Mouse (Mus musculus): ENCODE results near the gene Dnajc25.

Gene Dnajc25

DNA sequence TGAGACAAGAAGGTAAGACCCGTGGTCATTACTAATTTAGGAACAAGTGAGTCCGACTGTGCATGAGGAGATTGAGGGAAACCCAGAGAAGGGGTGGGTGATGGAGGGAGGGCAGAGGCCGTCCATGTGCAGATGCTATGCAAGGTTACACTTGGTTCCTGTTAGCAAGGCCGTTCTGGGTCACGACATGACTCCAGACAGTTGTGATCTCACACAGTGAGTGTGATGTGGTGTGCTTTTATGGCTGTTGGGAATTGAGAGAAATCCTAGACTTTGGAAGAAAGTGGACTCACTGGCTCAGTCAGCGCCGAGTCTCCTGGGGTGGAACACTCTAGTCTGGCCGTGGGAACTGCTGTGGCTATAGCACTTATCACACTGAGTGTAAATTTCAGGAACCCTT, 11.3 kb downstream of the Dnajc25 start:
- DNase-seq (ENCODE audit: low spot score in 2 of 2) = no peak

DNA sequence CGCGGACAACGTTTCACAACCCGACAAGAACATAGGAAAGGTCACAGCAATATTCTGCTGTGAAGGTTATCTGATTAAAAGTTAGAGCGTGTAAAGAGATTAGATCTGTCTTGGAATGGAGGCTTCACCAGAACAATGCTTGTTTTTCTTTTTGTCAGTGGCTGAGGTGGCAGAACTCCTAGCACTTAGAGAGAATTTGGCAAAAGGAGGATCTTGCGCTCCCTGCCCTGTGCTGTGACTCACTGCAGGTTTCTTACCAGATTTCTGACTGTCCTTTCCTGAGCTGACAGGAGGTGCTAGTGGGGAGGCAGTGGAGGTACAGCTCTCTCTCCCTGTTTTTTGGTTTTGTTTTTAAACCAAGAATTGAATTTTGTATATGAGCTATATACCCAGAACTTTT, 12.2 kb downstream of the Dnajc25 start:
- no peak for DNase-seq (ENCODE audit: low spot score in 2 of 2)

DNA sequence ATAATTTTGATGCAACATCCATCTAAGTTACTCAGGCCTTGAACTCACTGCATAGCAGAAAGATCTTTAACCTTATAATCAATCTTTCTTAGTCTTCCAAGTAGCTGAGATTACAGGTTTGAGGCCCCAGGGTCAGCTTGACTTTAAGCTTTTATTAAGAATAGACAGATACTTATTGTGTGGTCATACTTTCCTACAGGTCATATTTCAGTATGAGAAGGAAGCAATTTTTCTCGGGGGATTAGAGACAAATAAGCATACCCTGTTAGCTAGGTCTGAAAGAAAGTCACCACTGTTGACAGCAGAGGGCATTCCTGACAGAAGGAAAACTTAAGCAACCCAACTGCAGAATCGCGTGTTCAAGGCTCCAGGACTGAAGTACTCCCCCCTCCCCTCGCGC, 13.1 kb downstream of the Dnajc25 start:
- DNase-seq (ENCODE audit: low spot score in 2 of 2) = no peak

DNA sequence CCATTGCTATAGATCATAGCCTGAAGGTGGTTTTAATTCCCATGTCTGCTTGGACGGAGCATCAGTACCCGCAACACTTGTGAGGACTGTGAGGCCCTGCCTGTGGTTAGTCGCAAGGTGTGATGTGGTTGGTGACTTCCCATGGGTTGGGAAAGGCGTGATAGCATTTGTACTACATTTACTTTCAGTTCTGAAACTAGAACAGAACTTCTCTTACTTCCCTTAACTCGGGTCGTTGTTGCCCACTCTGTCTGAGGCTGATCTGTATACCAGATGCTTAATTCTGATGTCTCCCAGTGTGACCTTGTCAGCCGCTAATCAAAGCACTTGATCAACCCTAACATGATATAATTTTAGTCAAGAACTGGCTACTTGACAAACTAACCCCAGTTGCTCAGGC, 14.3 kb downstream of the Dnajc25 start:
- no peak for DNase-seq (ENCODE audit: low spot score in 2 of 2)

DNA sequence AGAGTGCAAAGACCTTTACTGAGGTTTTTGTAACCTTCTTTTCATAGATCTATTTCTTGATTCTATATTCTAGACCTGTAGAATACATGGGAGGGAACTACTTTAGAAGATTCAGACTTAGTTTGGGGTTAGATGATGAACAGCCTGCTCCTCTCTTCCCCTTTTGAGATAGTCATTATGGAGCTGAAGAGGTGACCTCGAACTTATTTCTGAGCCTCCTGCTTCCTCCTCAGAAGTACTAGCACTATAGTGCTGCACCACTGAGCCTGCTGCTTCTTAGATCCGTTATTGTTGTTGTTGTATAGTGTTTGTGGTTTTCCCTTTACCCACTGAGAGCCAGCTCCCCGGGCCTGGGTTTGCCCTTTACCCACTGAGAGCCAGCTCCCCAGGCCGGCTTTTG, 14.8 kb downstream of the Dnajc25 start:
- DNase-seq (ENCODE audit: low spot score in 2 of 2) = no peak

DNA sequence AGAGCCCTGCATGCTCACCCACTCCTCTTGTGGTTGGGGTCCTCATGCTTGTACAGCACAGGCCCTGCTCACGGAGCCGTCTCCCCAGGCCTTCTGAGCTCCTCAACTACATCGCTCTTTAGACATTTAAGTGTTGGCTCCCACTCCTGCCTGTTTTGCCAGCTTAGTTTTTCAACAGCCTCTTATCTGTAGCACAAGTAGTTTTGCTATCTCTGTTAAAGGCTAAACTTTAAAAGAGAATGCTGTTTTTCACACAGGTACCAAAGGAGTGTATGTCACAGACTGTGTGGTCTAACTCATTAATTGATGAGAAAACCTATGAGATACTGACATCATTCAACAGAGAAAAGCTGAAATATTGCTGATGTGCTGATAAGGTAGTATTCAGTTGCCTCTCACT, 16.6 kb downstream of the Dnajc25 start:
- DNase-seq (ENCODE audit: low spot score in 2 of 2) = no peak

DNA sequence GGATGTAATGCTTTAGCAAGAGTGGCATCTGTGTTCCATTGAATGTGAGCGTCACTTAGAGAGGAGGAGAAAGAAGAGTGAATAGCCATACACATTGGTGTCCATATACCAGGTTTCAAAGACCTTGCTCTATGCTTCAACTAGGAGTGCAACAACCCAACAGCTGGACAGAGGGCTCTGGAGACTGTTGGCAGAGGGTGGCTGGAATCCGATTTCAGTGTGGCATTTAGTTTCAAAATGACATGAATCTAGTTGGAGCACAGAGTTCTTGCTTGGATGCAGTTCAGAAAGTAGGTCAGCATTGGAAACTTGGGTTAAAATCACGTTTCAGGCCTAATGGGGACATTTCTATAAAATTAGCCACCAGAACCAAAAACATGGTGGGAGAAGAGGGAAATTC, 20.3 kb downstream of the Dnajc25 start:
- DNase-seq (ENCODE audit: low spot score in 2 of 2) = no peak

DNA sequence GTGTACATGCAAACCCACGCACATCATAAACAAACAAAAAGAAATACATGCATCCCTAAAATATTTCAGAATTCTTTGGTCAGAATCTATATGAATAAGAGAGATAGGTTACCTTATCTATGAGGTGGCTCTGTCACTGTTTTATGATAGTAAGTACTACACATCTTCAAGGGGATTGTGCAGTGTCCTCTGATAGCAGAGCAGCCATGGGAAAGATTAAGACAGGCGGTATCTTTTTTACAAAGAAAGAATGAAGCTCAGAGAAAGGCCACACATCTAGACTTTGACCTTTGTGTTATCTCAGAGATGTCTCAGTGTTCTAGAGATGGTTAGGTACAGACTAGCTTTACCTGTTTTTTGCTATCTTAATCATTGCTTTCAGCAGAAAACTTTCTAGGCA, 22.1 kb downstream of the Dnajc25 start:
- DNase-seq (ENCODE audit: low spot score in 2 of 2) = no peak

DNA sequence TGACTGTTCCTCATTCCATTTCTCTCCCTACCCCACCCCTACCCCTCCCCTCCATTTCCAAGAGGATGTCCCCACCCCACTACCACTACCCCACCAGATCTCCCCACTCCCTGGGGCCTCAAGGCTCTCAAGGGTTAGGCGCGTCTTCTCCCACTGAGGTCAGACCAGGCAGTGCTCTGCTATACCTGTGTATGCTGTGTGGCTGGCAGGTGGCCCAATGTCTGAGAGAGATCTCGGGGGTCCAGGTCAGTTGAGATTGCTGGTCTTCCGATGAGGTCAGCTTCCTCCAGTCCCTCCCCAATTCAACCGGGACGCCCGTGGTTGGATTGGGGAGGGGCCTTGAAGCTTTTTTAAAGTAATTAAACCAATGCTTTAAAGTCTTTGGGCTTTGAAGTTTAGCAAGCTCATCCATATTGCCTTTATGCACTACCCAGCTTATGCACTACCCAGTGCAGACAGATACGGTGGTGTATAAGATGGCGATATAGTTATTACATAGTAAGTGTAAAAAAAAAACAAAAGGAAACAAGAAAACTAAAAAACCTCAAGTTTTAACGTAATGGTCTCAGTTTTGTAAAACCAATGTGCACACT, 39.6 kb downstream of the Dnajc25 start:
- DNase-seq (ENCODE audit: low spot score in 2 of 2) = no peak

DNA sequence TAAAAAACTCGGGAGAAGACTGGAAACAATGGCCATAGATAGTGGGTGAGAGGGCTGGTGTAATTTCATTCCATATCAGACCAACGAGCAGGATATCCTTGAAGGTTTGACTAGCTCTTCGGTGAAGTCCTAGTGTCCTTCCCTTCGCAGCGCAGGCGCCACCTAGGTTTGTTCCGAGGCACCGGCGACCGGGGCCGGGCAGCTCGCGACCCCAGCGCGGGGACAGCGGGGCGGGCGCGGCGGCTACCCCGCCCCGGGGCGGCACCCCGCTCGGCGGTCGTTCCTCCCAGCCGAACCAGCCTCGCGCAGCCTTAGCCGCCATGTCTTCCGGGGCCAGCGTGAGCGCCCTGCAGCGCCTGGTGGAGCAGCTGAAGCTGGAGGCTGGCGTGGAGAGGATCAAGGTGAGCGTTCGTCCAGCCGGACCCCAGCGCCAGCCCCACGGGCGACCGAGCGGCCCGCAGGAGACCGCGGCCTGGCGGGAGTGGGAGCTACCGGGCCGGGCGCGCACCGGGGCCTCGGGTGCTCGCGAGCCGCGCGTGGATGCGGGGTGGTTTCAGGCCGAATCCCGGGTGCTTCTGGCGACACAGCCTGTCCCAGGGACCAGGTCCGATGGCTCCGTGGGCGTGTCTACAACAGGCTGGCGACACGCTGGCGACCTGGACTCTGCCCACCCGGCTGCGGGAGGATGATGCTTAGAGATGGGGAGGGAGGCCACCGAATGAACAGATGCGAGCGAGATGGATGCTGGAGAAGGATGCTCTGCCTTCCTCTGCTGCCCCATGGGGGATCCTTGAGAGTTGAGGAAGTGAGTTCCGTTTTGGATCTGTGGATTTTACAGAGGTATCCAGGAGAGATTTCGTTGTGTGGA, 40.3 kb downstream of the Dnajc25 start, which contains the start of gene Gng10:
Gene Gng10 (plus strand): TSS at position 171 of the 868 bp plus-strand sequence.
- DNase-seq (ENCODE audit: low spot score in 2 of 2) = peak; percentile 56 to 72

DNA sequence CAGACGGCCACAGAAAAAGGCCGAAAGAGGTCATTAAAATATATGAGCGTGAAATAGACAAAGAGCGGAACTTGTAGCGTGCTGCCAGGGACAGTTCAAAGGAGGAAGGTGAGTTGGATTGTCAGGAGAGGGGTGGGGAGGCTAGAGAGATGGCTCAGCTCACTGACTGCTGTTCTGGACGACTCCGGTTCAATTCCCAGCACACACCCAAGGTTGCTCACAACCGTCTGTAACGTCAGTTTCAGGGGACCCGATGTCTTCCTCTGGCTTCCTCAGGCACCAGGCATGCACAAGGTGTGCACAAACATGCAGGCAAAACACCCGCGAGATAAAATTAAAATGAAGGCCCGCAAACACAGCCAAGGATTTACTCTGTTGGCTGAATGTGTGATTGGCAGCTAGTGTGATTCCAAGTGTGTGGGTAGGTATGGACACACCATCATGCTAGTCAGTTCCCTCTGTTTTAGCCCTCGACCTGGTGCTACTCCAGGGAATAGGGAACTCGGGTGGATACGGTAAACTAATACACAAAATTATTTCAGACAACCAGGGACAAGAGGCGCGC, 41.0 kb downstream of the Dnajc25 start:
- DNase-seq (ENCODE audit: low spot score in 2 of 2) = no peak

DNA sequence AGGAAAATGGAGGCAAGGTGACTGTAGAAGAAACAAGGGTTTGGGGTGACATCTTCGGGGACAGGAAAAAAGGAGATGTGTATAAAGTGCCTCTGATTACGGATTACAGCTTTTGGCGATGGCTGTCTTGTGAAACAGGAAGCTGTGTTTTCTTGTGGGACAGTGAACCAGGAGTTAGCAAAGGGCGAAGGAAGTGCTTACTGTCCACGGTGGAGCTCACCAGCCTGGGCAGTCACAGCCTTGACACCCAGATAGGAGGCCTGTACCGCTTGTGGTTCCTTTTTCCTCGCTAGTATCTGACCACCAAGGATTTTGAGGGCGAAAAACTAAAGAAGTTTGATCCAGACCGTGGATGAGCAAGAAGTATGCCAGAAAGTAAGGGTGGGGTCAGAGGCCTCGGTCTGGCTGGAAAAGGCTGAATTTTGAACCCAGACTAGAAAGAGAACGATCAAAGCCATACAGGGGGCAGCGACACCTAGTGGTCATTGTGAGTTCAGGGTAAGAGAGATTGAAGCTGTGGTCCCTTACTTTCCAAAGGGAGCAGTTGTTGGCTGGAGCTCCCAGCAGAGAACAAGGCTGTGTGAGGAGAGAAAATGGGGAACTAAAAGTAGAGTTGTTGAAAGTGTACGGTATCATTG, 41.7 kb downstream of the Dnajc25 start:
- peak; percentile 73 for DNase-seq (ENCODE audit: low spot score in 2 of 2)

DNA sequence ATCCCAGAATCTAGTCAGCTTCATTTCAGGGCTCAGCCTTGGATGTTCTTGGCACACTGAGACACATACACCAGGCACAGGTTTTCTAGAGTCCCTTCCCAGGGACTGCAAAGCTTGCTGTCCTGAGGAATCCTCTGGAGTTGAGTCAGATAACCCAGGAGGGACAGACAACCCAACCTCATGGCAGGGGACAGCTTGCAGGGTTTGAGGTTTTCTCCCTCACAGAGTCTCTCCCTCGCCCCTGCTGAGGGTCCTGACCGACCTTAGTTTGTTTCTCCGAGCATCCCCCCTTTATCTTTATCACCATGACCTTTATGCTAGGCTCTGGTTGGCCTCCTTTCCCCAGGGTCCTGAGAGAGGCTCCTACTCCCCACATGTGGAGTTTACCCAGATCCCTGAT, 42.7 kb downstream of the Dnajc25 start:
- no peak for DNase-seq (ENCODE audit: low spot score in 2 of 2)

DNA sequence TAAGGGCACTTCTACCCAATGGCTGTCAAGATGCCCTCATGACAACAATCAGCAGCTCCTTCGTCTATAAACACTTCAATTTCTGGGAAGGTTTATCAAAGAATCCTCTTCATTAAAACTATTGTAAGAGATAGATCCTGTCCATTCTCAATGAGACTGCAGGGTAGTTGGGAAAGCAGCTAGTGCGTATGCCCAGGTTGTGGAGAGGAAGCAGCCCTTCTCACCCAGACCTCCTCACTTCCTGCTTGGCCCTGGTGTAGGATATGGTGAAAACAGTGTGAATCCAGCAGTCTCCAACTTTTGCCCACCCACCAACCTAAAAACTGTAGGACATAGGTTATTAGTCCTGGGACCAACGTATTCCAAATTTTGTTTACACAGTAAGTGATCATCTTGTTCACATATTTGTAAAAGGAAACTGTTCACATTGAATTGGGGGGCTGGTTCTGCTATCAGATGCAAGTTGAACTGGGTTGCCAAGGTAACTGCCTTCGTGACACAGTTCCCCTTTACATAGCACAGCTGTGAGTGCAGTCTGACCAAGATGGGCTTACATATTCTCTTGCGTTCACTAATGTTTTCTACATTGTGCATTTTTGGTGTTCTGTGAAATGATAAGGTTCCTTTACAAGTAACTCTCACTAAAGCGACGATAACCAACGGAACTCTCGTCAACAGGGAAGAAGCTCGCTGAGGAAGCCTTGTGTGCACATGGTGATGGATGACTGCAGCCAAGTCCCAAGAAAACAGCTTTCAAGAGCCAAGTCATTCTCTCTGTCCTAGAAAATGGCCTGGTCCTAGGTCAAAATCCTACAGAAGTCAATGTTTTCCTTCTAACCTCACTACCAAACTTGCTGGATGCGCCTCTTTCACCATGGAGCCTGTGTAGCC, 45.8 kb downstream of the Dnajc25 start:
- no peak for DNase-seq (ENCODE audit: low spot score in 2 of 2)

DNA sequence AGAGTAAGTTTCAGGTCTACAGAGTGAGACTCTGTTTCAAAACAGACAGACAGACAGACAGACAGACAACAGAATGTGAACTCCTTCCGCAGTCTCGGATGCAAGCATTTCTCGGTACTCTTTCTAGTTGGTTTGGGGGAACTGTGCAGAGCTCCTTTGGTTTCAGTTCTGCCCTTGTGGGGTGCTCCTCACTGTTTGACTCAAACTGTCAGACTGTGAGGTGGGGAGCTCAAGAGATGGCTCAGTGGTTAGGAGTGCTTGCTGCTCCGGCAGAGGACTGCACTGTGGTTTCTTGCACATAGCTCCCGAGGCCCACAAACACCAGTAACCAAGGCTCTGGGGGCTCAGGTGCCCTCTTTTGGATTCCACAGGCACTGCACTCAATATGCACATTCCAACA, 48.2 kb downstream of the Dnajc25 start:
- DNase-seq (ENCODE audit: low spot score in 2 of 2) = no peak

DNA sequence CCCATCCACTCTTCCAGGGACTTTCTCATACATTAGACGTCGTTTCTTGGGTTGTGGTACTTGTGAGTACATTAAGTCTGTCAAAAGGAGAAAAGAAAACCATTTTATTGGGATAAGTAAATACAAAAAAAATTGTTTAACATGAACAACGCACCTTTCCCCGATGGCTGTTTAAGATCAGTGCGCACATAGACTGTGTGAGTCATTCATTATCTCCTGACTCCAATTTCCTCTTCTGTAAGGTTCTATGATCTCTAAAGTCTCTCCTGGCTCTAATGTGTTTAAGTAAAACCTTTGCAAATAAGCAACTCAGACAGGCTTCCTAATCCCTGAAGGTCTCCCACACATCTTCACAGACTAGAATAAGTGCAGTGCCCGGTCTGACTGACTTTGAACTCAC, 49.0 kb downstream of the Dnajc25 start:
- DNase-seq (ENCODE audit: low spot score in 2 of 2) = no peak

DNA sequence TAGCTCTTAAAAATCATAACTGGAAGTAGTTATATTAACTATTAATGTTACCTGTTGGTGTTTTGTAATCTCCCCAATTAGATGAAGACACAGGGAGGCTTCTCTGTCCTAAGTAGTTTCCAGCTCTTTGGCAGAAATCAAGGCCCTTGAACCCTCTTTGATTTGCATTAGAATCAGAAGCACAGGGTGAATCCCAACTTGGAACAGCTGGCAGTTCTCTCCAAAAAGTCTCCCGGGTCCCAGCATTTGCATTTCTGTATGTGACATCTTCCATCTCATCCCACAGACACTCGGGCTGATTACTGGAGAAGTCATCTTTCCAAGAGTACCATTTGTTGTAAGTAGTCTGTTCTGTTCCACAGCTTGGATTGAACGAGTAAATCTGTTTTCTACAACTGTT, 52.4 kb downstream of the Dnajc25 start:
- DNase-seq (ENCODE audit: low spot score in 2 of 2) = no peak

DNA sequence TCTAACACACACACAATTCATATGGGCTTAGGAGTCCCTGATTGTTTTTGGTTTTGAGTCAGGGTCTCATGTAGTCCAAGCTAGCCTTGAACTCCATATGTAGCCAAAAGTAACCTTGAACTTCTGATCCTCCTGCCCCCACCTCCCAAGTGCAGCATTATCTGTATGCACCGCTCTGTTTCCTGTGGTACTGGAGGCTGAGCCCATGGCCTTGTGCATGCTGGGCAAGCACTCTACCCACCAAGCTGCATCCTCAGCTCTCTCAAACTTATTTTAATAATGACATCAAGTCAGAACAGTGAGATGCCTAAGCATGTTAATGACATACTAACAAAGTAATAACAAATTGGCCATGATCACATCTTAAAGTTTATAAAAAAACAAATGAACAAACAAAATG, 56.2 kb downstream of the Dnajc25 start:
- no peak for DNase-seq (ENCODE audit: low spot score in 2 of 2)

DNA sequence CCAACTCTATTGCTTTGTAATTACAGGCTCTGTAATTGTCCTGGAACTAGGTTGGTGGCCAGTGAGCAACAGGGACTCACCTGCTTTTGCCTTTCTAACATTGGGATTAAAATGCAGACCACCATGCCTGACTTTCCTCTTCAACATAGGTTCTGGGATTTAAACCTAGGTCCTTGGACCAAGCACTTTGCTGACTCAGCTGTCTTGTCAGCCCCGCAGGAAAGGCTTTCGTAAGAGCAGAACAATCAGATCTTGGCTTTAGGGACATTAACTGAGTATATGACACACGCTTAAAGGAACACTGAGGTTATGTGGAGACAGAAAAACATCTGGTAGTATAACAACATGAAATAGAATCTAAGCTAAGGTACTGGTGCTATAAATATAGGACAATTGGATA, 63.1 kb downstream of the Dnajc25 start:
- DNase-seq (ENCODE audit: low spot score in 2 of 2) = no peak

DNA sequence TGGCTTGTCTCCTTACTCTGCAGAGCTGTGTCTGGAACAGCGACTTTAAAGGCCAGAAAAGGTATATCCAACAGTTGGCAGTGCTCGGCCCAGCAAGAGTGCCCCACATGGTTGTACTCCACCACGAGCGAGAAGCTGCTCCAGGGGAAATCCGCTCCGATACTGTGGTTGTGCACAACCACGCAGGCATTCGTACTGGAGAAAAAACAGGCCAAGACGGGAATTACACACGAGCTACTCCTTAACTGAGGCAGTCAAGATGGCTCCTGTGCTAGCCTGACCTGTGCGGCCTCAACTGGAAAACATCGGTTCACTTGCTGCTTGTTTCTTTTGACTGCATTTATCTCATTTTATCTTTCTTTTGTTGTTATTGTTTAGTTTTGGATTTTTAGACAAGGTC, 67.7 kb downstream of the Dnajc25 start:
- DNase-seq (ENCODE audit: low spot score in 2 of 2) = no peak

DNA sequence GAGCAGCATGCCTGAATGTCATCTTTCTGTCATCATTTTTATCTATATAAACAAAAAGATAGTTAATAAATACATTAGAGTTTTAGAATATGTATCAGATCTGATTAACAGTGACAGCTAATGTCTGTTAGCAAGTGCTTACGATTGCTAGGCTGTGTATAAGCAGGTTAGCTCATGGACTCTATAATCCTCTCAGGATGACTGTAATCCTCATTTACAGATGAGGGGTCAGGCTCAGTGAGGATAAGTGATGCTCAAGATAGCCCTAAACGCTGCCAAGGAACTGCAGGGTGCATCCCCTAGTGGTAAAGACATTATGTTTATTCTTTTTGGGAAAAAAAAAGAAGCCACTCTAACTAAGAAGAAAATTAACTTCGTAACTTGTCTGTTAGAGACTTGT, 74.4 kb downstream of the Dnajc25 start:
- no peak for DNase-seq (ENCODE audit: low spot score in 2 of 2)
